Mouse (Mus musculus) ES-Bruce4 (cell line): ENCODE data around the gene Ctrb1.
A peak's percentile ranks its signal among the peaks of the same experiment; 100 is the strongest.

Source experiments
- CTCF ChIP-seq: IDR thresholded peaks from one replicate; pipeline ENCODE4 v1.8.1; 2011; ENCODE audit warnings: low read depth, low read length
- EP300 ChIP-seq: IDR thresholded peaks from 2 replicates; pipeline ENCODE4 v1.6.1; 2011; ENCODE audit warnings: low read depth, low read length; ENCODE audit not compliant: insufficient read depth
- POLR2A ChIP-seq: IDR thresholded peaks from one replicate; pipeline ENCODE4 v1.8.1; 2011; ENCODE audit warnings: low read length; ENCODE audit not compliant: insufficient read depth

DNA sequence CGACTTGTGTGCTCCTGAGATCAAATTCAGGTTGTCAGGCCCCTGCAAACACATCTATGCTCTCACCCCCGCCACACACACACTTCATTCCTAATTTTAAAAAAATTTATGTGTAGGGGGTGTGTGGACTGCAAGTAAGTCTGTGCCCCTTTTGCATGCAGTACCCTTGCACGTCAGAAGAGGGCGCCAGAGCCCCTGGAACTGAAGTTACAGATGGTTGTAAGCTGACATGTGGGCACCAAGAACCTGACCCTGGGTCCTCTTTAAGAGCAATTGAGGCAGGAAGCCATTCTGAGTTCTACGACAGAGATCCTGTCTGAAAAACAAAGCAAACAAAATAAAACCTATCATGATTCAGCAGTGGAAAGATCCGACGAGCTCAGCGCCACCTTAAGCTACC is 14.6 kb downstream of the Ctrb1 start:
- peak; percentile 85 for TF ChIP-seq CTCF
- TF ChIP-seq EP300, result no peak
- TF ChIP-seq POLR2A, result no peak
